Mouse (Mus musculus): ENCODE results near the gene Coro7.

DNA sequence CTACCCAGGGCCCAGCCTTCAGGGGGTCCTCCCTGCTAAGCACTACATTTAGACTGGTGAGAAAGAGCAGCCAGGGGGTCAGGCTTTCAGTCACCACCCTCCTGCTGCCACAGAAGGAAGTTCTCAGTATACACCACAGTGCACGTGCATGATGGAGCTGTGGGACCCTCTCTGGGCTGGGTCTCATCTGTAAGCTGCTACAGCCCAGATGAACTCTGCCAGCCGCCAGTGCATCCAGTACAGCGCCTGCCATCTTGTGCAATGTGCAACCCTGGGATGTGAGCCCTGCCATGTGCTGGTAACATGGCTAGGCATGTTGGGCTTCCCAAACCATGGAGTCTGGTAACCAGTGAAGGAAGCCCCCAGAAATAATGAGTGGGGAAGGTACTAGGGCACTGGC lies 29.4 kb downstream of the Coro7 start:
- no peak for TF ChIP-seq POLR2A (IDR thresholded peaks at IDR 0.05; ENCODE audit: control insufficient read depth, extremely low read depth, insufficient read depth, low read length, poor library complexity)
- no peak for TF ChIP-seq CTCF (IDR thresholded peaks at IDR 0.05; ENCODE audit: borderline replicate concordance, control insufficient read depth, extremely low read depth, insufficient read depth, low read length, poor library complexity)

All from thymus, adult 2 months (tissue).